Mouse (Mus musculus) CH12.LX (cell line): ENCODE data around the gene Nat9. TPM values are rescaled to one million over a fixed set of nuclear protein-coding genes. Genes with fewer than 3 reads are reported as not detected.

Source experiments
- DNase-seq: peaks from one replicate; pipeline ENCODE4 v3.0.0-alpha.2; 2013; ENCODE audit errors: extremely low read depth
- H3K27ac ChIP-seq: 2 replicates; pipeline ENCODE4 v1.5.1; 2012; ENCODE audit warnings: low read depth, mild to moderate bottlenecking, control low read depth, moderate library complexity; ENCODE audit not compliant: insufficient read depth
- H3K27me3 ChIP-seq: replicated peaks from 2 replicates; pipeline ENCODE3; 2012; ENCODE audit warnings: inconsistent platforms
- H3K36me3 ChIP-seq, 2 experiments: replicated peaks in 1 of 2; 2 replicates each; pipeline versions ENCODE3 to v1.6.1; 2012; ENCODE audit warnings: inconsistent platforms in 1 of 2, low read length in 1 of 2, mild to moderate bottlenecking in 1 of 2, mixed read lengths in 1 of 2, moderate library complexity in 1 of 2; ENCODE audit not compliant: control insufficient read depth in 1 of 2, insufficient read depth in 1 of 2
- H3K4me1 ChIP-seq, 2 experiments: 2 replicates each; pipeline ENCODE4 v1.6.1; 2012; ENCODE audit warnings: inconsistent platforms in 1 of 2, moderate library complexity in 1 of 2; ENCODE audit not compliant: insufficient read depth in 2 of 2, control insufficient read depth in 1 of 2
- H3K4me2 ChIP-seq: 2 replicates; pipeline ENCODE4 v1.6.1; 2012; ENCODE audit warnings: low read depth, mild to moderate bottlenecking, control low read depth; ENCODE audit not compliant: poor library complexity, insufficient read depth, severe bottlenecking
- H3K4me3 ChIP-seq, 3 experiments: fragments of 150-350 bp in 1 of 3; sonication (generic) in 1 of 3; replicated peaks in 1 of 3; 2 replicates each; pipeline versions ENCODE3 to v1.5.1; 2011 to 2012; ENCODE audit warnings: low read depth in 2 of 3, low read length in 2 of 3, mild to moderate bottlenecking in 2 of 3, moderate library complexity in 2 of 3, control low read depth in 1 of 3, improper control_type of control experiment in 1 of 3, inconsistent platforms in 1 of 3, mixed read lengths in 1 of 3; ENCODE audit not compliant: poor library complexity in 1 of 3
- H3K79me2 ChIP-seq: replicated peaks from 2 replicates; pipeline ENCODE4 v1.6.1; 2012; ENCODE audit warnings: mild to moderate bottlenecking, moderate library complexity; ENCODE audit not compliant: control insufficient read depth, poor library complexity, insufficient read depth, severe bottlenecking; ENCODE audit errors: extremely low read depth
- H3K9ac ChIP-seq: 2 replicates; pipeline ENCODE4 v1.6.1; 2012; ENCODE audit warnings: low read depth, mild to moderate bottlenecking, control low read depth, moderate library complexity; ENCODE audit not compliant: insufficient read depth
- H3K9me3 ChIP-seq: replicated peaks from 2 replicates; pipeline ENCODE3; 2012; ENCODE audit warnings: low read length, inconsistent platforms, mixed read lengths
- ELF1 ChIP-seq: IDR thresholded peaks from 2 replicates; pipeline ENCODE4 v1.6.1; 2014; ENCODE audit warnings: low read depth, mild to moderate bottlenecking, inconsistent platforms, low read length, improper control_type of control experiment
- ETS1 ChIP-seq: conservative IDR thresholded peaks from 2 replicates; pipeline ENCODE4 v1.6.1; 2012; ENCODE audit warnings: low read depth, mild to moderate bottlenecking, inconsistent platforms, low read length, improper control_type of control experiment, moderate library complexity
- GABPA ChIP-seq: IDR thresholded peaks from 2 replicates; pipeline ENCODE4 v1.6.1; 2012; ENCODE audit warnings: low read depth, low read length, improper control_type of control experiment, inconsistent platforms; ENCODE audit not compliant: insufficient replicate concordance
- HCFC1 ChIP-seq: IDR thresholded peaks from 2 replicates; pipeline ENCODE4 v1.6.1; 2012; ENCODE audit warnings: low read depth, mild to moderate bottlenecking, inconsistent platforms, low read length, improper control_type of control experiment
- IRF4 ChIP-seq: IDR thresholded peaks from 2 replicates; pipeline ENCODE4 v1.6.1; 2014; ENCODE audit warnings: low read depth, mild to moderate bottlenecking, inconsistent platforms, low read length, improper control_type of control experiment
- JUN ChIP-seq: IDR thresholded peaks from 2 replicates; pipeline ENCODE4 v1.6.1; 2011; ENCODE audit warnings: low read depth, mild to moderate bottlenecking, low read length, improper control_type of control experiment, moderate library complexity; ENCODE audit not compliant: insufficient read depth
- KAT2A ChIP-seq: IDR thresholded peaks from 2 replicates; pipeline ENCODE4 v1.6.1; 2012; ENCODE audit warnings: low read length, improper control_type of control experiment, inconsistent platforms; ENCODE audit not compliant: insufficient replicate concordance
- MEF2A ChIP-seq: IDR thresholded peaks from 2 replicates; pipeline ENCODE4 v1.6.1; 2014; ENCODE audit warnings: low read depth, mild to moderate bottlenecking, inconsistent platforms, low read length, improper control_type of control experiment, borderline replicate concordance
- MYC ChIP-seq: IDR thresholded peaks from 2 replicates; pipeline ENCODE4 v1.6.1; 2011; ENCODE audit warnings: low read depth, mild to moderate bottlenecking, improper control_type of control experiment, low read length
- PAX5 ChIP-seq: IDR thresholded peaks from 2 replicates; pipeline ENCODE4 v1.6.1; 2012; ENCODE audit warnings: low read length, inconsistent platforms, mixed read lengths
- SIN3A ChIP-seq: IDR thresholded peaks from 2 replicates; pipeline ENCODE4 v1.6.1; 2012; ENCODE audit warnings: low read length, improper control_type of control experiment, inconsistent platforms
- SMC3 ChIP-seq: IDR thresholded peaks from 2 replicates; pipeline ENCODE4 v1.6.1; 2011; ENCODE audit warnings: low read depth, low read length, improper control_type of control experiment
- TCF12 ChIP-seq: IDR thresholded peaks from 2 replicates; pipeline ENCODE4 v1.6.1; 2014; ENCODE audit warnings: low read depth, mild to moderate bottlenecking, inconsistent platforms, low read length, improper control_type of control experiment
- UBTF ChIP-seq: IDR thresholded peaks from 2 replicates; pipeline ENCODE4 v1.6.1; 2012; ENCODE audit warnings: low read depth, mild to moderate bottlenecking, inconsistent platforms, low read length, improper control_type of control experiment, moderate library complexity
- USF2 ChIP-seq: conservative IDR thresholded peaks from 2 replicates; pipeline ENCODE4 v1.6.1; 2011; ENCODE audit warnings: low read depth, low read length, improper control_type of control experiment
- dilution Hi-C: fragments of 300-500 bp; cut with MboI; formaldehyde crosslinking; loops from 2 replicates; pipeline ENCODE4 v1.14.3; 2020; ENCODE audit warnings: low sequenced_read_pairs; ENCODE audit not compliant: extremely low pct_unique_long_range_greater_than_20kb, extremely low pct_ligation_motif_present
- in situ Hi-C: fragments of 300-500 bp; cut with MboI; formaldehyde crosslinking; loops from 3 replicates; pipeline ENCODE4 v1.14.3; 2019; ENCODE audit warnings: low sequenced_read_pairs, low pct_ligation_motif_present, low pct_unique_long_range_greater_than_20kb, mixed read lengths
- polyA plus RNA-seq: library from polyadenylated mRNA; unstranded; fragments of >175 nt; gene quantifications from 2 replicates; pipeline ENCODE4 v1.2.1, GENCODE M21; 2012; ENCODE audit warnings: low read depth; ENCODE audit not compliant: insufficient read length
- total RNA-seq, 2 experiments: library from RNA; depleted of rRNA; stranded (reverse); fragments of 300-350 nt in 1 of 2; fragments of >200 nt in 1 of 2; gene quantifications; 2 replicates each; pipeline ENCODE4 v1.2.3; 2012 to 2014

Nat9 gene
- total and polyA plus RNA-seq, 3 experiments, result 24.1 to 74.0 (median 30.6) TPM

- dilution Hi-C loops, result no loop called here
- H3K4me2 ChIP-seq, result no peak overlapping the region
- no peak overlapping the region for H3K4me3 ChIP-seq
- peaks cover 38 to 79% of the 10 kb centered on the region in 2 experiments for H3K36me3 ChIP-seq
- H3K4me1 ChIP-seq, result 0 out of 4 replicates have a peak, but pooled peaks cover 0 to 1% of the 10 kb centered on the region in 2 experiments
- H3K27ac ChIP-seq, result no peak overlapping the region
- TF ChIP-seq MYC (no peak), GABPA (no peak), ETS1 (no peak), MEF2A (no peak), ELF1 (no peak), HCFC1 (no peak), USF2 (no peak), UBTF (no peak)
- no peaks in the 10 kb centered on the region for H3K27me3 ChIP-seq
- H3K9ac ChIP-seq, result no peak overlapping the region
- H3K9me3 ChIP-seq, result no peaks in the 10 kb centered on the region
- no peaks in the 10 kb centered on the region for H3K79me2 ChIP-seq
- in situ Hi-C loops, result loop anchor here (5.0 kb wide), 1 partner anchor 35 kb away; the partner anchor contains the start of gene Slc9a3r1
- DNase-seq, result no peak
These were observed 9.9 kb upstream of the Nat9 start for GRCm38 (mm10) chr11:115197558-115197957.

- dilution Hi-C loops (no loop called here), in situ Hi-C loops (loop anchor here (5.0 kb wide), 1 partner anchor 34 kb away; the partner anchor contains the start of gene Slc9a3r1)
- TF ChIP-seq KAT2A, result no peak
- TF ChIP-seq PAX5, result no peak
- no peak for TF ChIP-seq SMC3
- no peak for TF ChIP-seq SIN3A
- no peak for TF ChIP-seq TCF12
- no peak for TF ChIP-seq UBTF
- TF ChIP-seq GABPA, result no peak
- TF ChIP-seq JUN, result no peak
- no peak for TF ChIP-seq IRF4
- H3K36me3 ChIP-seq, result peaks cover 26 to 77% of the 10 kb centered on the region in 2 experiments
- DNase-seq, result no peak
- H3K4me2 ChIP-seq, result no peak overlapping the region
- H3K27ac ChIP-seq, result no peak overlapping the region
- H3K9me3 ChIP-seq, result no peaks in the 10 kb centered on the region
- H3K27me3 ChIP-seq, result no peaks in the 10 kb centered on the region
- no peak overlapping the region for H3K9ac ChIP-seq
- peaks cover 2 to 6% of the 10 kb centered on the region in 2 experiments; a peak in 2 of 4 replicates for H3K4me1 ChIP-seq
- H3K4me3 ChIP-seq, result no peak overlapping the region
- no peaks in the 10 kb centered on the region for H3K79me2 ChIP-seq
These were observed 8.3 kb upstream of the Nat9 start for GRCm38 (mm10) chr11:115195933-115196332.
